Mouse (Mus musculus) E14TG2a.4 (cell line): ENCODE data around the gene Hist1h2af.

Source experiments
- CTCF ChIP-seq: conservative IDR thresholded peaks from 2 replicates; pipeline ENCODE4 v1.5.1; 2014; ENCODE audit warnings: low read length
- NANOG ChIP-seq: IDR thresholded peaks from 2 replicates; pipeline ENCODE4 v1.6.1; 2014; ENCODE audit warnings: borderline replicate concordance, low read length, mixed read lengths
- POU5F1 ChIP-seq: IDR thresholded peaks from 2 replicates; pipeline ENCODE4 v1.6.1; 2014; ENCODE audit warnings: low read length, borderline replicate concordance

DNA sequence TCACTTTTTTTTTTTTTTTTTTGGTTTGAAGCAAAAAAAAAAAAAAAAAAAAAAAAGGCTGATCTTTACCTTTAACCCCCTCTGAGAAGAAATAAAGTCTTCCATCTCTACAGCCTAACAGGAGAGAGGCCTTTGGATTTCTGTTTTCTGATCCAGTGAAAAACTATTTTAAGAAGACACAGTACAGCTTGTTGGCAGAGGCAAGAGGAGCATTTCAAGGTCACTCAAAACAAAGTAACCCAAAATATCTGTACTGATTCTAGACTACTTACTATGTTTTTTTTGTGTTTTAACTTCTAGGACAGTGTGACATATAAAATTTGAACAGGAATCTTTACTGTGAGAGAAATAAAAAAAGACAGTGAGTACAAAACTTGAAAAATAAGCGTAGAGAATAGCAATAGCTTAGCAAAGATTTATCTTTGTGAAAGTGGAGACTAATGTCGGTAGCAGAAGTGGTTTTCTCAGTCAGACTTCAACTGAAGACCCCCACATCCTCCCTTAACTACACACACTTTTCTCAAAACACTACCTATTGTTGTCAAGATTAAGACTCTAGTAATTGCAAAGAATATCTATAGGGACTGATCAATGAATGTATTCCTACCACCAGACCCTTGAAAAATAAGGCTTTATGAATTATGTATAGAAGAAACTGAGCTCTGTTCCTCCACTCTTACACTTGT is 4.1 kb upstream of the Hist1h2af start:
- no peak for TF ChIP-seq CTCF
- no peak for TF ChIP-seq POU5F1
- TF ChIP-seq NANOG = no peak
